Mouse (Mus musculus) stomach, embryonic 16.5 days (tissue): Measurements from ENCODE around the gene Ccdc74a. TPM values are rescaled to one million over a fixed set of nuclear protein-coding genes. Genes with fewer than 3 reads are reported as not detected.
A peak's percentile ranks its signal among the peaks of the same experiment; 100 is the strongest.

Source experiments
- ATAC-seq: fragments of 200-750 bp; cut with Nextera tagmentation; 2 replicates; pipeline ENCODE4 v1.8.0; 2017; ENCODE audit warnings: moderate number of reproducible peaks, moderate TSS enrichment; ENCODE audit not compliant: insufficient read depth, low FRiP score
- H3K27ac ChIP-seq: fragments of 300-500 bp; sonication (generic); 2 replicates; pipeline ENCODE4 v1.5.1; 2014; ENCODE audit warnings: low read length
- H3K27me3 ChIP-seq: fragments of 300-500 bp; sonication (generic); 2 replicates; pipeline ENCODE4 v1.6.1; 2014; ENCODE audit warnings: low read length, control low read depth, mixed read lengths; ENCODE audit not compliant: control insufficient read depth, insufficient read depth
- H3K36me3 ChIP-seq: fragments of 300-500 bp; sonication (generic); 2 replicates; pipeline ENCODE4 v1.6.1; 2014; ENCODE audit warnings: low read length; ENCODE audit not compliant: control insufficient read depth, insufficient read depth
- H3K4me1 ChIP-seq: fragments of 300-500 bp; sonication (generic); 2 replicates; pipeline ENCODE4 v1.6.1; 2014; ENCODE audit warnings: low read length, control low read depth, mixed read lengths; ENCODE audit not compliant: control insufficient read depth, insufficient read depth
- H3K4me2 ChIP-seq: fragments of 300-500 bp; sonication (generic); 2 replicates; pipeline ENCODE4 v1.6.1; 2014; ENCODE audit warnings: low read depth, low read length, mixed read lengths
- H3K4me3 ChIP-seq: fragments of 300-500 bp; sonication (generic); replicated peaks from 2 replicates; pipeline ENCODE4 v1.5.1; 2014; ENCODE audit warnings: mild to moderate bottlenecking, low read length
- H3K9ac ChIP-seq: fragments of 300-500 bp; sonication (generic); 2 replicates; pipeline ENCODE4 v1.6.1; 2014; ENCODE audit warnings: low read length
- H3K9me3 ChIP-seq: fragments of 300-500 bp; sonication (generic); replicated peaks from 2 replicates; pipeline ENCODE4 v1.6.1; 2016; ENCODE audit warnings: low read length, control low read depth; ENCODE audit not compliant: control insufficient read depth
- WGBS: fragments of 180-500 bp; shearing (Covaris S2); extraction: QIAGEN DNeasy Blood & Tissue Kit; methylation state at CpG from one replicate; pipeline ENCODE4 v1.1.7; 2014; 5-methylcytosine and 5-hydroxymethylcytosine counted together
- polyA plus RNA-seq: library from polyadenylated mRNA; unstranded; fragments of >200 nt; fragmentation: Nextera tagmentation; extraction: Ambion mirVana; gene quantifications from 2 replicates; pipeline ENCODE4 v1.2.1, GENCODE M21; 2015

Ccdc74a gene
- polyA plus RNA-seq, 1 experiment from 2014 or later, result 4.7 TPM

DNA sequence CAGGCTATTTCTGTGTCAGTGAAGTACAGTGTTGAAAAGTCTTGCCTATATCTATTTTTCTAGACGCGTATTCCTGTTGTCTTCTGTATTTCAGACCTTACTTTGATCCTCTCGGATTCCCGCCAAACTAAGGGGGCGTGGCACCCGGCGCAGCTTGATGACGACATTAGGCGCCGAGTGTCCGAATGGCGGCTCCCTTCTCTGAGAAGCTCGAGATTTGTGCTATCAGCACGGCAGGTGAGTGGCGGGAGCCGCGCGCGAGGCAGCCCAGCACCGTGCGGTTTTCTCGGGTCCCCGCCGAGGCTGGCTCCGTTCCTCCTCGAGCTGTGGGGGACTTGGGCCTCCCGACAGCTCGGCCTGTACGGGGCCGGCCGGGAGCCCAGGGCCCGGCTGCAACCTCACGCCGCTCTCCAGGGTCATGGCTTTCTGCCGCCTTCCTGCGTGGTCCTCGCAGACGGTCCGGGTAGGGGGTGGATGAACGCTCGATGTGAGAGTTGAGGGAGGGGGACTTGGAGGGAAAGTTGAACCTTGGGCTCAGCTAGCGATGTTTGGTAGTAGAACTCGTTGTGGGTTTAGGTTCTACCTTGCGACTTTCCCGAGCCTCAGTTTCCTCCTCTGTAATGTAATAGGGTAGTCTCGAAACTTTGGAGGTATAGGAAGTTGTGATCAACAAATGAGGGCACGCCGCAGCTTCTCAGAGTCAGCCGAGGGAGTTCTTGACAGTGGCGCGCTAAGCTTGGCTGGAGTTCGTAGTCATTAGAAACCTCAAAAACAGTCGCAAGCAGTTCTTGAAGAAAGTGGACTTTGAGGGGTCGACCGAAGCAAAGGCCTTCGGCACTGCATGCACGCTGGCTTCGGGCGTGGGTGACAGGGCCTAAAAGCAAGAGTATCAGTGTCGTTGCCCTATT lies 26.8 kb upstream of the Ccdc74a start, which contains the start of gene Smpd4:
TSS of gene Smpd4 (plus strand) at position 157 of the 908 bp plus-strand sequence.
- WGBS, result 2% methylated on average over 60 of the region's 60 CpGs
- Histone ChIP-seq H3K9me3 (no peaks in the 10 kb centered on the region), H3K9ac (peak within 1 kb of the TSS; percentile 93), H3K27ac (peak within 1 kb of the TSS; percentile 23; the same call in 1 of the 2 replicates), H3K27me3 (no peaks in the 10 kb centered on the region), H3K36me3 (0 out of 2 replicates have a peak, but pooled peaks cover 2% of the 10 kb centered on the region), H3K4me1 (peaks cover 11% of the 10 kb centered on the region), H3K4me3 (peak within 1 kb of the TSS; percentile 97), H3K4me2 (peak within 1 kb of the TSS; percentile 68)
- peak; percentile 75 for ATAC-seq

DNA sequence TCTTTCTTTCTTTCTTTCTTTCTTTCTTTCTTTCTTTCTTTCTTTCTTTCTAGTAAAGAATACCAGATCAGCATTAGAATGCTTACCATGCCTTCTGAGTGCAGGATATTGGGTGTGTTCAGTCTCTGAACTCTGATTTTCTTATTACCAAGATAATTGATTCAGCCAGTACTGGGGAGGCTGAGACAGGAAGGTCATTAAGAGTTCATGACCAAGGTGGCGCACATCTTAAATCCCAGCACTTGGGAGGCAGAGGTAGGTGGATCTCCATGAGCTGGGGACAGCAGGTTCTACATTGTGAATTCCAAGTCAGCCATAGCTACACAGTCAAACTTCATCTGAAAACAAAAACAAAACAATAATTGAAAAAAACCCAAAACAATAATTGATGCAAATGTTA lies 24.3 kb upstream of the Ccdc74a start:
- H3K4me3 ChIP-seq, result no peak overlapping the region
- ATAC-seq, result no peak
- H3K27ac ChIP-seq, result no peak overlapping the region
- no peak overlapping the region for H3K9ac ChIP-seq
- H3K4me1 ChIP-seq, result peaks cover 11% of the 10 kb centered on the region
- H3K4me2 ChIP-seq, result no peak overlapping the region
- no peaks in the 10 kb centered on the region for H3K9me3 ChIP-seq
- WGBS, result 91% methylated on average over 1 of the region's 1 CpGs
- H3K27me3 ChIP-seq, result no peaks in the 10 kb centered on the region
- H3K36me3 ChIP-seq, result peaks cover 2% of the 10 kb centered on the region

DNA sequence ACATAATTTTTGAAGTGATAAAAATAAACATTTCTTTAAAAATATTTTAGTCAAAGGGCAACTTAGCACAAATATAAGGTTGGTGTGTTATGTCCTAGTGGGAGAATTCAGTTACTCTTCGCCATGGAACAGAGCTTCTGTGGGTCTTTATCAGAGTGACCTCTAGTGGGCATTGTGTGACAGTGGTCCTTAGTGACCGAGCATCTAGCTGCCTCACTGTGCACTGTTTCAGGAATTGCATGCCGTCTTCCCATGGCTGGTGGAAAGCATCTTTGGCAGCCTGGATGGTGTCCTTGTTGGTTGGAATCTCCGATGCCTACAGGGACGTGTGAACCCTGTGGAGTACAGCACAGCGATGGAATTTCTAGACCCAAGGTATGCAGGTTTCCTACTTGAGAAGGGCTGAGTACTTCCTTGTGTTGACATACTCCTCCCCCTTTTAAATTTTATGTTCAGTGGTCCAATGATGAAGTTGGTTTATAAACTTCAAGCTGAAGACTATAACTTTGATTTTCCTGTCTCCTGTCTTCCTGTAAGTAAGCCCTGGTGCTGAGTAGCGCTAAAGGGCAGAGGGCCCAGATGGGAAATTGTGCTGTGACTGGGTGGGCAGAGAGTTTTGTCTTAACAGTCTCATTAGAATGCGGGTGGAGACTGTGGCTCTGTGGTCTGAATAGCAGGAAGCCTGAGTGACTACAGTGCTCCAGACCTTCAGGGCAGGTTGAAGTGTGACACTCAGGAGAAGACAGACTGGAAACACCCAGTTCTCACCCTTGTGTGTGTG lies 20.6 kb upstream of the Ccdc74a start:
- Histone ChIP-seq H3K36me3 (peaks cover 2% of the 10 kb centered on the region), H3K4me2 (no peak overlapping the region), H3K9ac (no peak overlapping the region), H3K9me3 (no peaks in the 10 kb centered on the region), H3K4me1 (no peaks in the 10 kb centered on the region; the same call in 1 of the 2 replicates), H3K4me3 (no peak overlapping the region), H3K27me3 (no peaks in the 10 kb centered on the region), H3K27ac (no peak overlapping the region)
- 67% methylated on average over 8 of the region's 8 CpGs for WGBS
- 0 out of 2 replicates have a peak, but pooled peaks have one; percentile 44 for ATAC-seq

DNA sequence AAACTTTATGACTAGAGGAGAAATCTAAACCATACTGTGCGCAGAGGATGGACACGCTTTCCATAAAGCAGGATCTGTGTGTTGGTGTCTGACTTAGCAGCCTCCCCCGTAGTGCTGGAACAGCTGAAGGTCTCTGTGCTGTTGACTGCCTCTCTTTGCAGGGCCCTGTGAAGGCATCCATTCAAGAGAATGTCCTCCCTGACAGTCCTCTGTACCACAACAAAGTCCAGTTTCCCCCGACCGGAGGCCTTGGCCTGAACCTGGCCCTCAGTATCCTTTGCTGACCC lies 20.1 kb upstream of the Ccdc74a start:
- ATAC-seq, result no peak
- Histone ChIP-seq H3K4me3 (no peak overlapping the region), H3K9ac (no peak overlapping the region), H3K9me3 (no peaks in the 10 kb centered on the region), H3K4me2 (no peak overlapping the region), H3K27ac (no peak overlapping the region), H3K36me3 (peaks cover 4% of the 10 kb centered on the region), H3K4me1 (no peaks in the 10 kb centered on the region), H3K27me3 (no peaks in the 10 kb centered on the region)
- WGBS, result 94% methylated on average over 5 of the region's 5 CpGs

DNA sequence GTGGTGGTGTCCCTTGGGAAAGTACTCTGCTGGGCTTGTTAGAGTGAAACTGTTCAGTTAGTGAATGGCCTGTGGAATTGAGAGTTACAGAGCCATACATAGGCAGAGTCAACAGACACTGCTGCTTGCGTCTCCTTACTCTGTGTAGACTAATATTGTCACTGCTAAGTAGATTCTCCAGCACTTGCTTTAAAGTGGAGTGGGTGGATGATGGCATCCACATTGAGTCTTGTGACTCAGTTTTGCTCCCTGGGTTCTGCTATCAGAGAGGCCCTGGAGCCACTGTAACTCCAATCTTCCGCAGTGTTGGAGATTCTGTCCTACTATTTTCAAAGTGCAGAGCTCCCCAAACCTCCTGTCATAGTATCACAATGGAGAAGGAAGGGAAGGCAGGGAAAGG lies 13.7 kb upstream of the Ccdc74a start:
- no peak overlapping the region for H3K4me2 ChIP-seq
- no peak overlapping the region for H3K4me3 ChIP-seq
- no peaks in the 10 kb centered on the region for H3K4me1 ChIP-seq
- no peaks in the 10 kb centered on the region for H3K27me3 ChIP-seq
- no peak overlapping the region for H3K27ac ChIP-seq
- peaks cover 8% of the 10 kb centered on the region; the same call in 1 of the 2 replicates for H3K36me3 ChIP-seq
- 92% methylated on average over 2 of the region's 2 CpGs for WGBS
- no peak overlapping the region for H3K9ac ChIP-seq
- no peak for ATAC-seq
- no peaks in the 10 kb centered on the region for H3K9me3 ChIP-seq

DNA sequence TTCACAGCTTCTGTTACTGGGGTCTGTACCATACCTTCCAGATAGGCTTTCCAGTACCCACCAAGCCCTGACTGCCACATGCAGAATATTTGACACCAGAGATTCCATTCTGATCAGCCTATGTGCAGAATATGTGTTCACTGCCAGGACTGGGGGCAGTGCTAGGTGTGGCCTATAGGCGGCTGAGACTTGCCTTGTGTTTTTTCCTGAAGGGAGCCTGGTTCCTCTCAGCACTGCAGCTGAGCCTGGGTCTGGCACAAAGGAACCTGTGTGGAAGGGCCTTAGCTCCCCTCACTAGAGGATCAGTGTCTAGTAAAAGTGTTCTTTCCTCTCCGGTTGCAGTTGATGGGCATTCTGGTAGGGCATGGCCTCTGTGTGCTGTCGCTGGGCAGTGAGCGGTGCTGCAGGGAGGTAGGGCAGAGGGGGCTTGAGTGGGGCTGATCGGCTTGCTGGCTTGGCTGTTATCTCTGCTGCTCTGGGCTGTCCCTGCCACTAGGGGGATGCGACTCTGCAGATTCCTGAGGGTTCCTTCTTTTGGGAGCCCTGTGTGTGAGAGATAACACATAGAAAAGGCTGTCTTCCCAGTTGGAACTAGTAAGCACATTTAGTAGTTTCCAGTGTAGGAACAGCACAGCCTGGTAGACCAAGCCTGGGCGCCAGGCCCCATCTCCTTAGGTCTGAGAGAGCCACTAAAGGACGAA lies 12.6 kb upstream of the Ccdc74a start:
- H3K4me1 ChIP-seq, result no peaks in the 10 kb centered on the region
- WGBS, result 74% methylated on average over 8 of the region's 8 CpGs
- no peaks in the 10 kb centered on the region for H3K9me3 ChIP-seq
- no peaks in the 10 kb centered on the region for H3K27me3 ChIP-seq
- peaks cover 11% of the 10 kb centered on the region; the same call in 1 of the 2 replicates for H3K36me3 ChIP-seq
- H3K4me3 ChIP-seq, result no peak overlapping the region
- no peak overlapping the region for H3K27ac ChIP-seq
- H3K4me2 ChIP-seq, result no peak overlapping the region
- no peak overlapping the region for H3K9ac ChIP-seq
- ATAC-seq, result no peak

DNA sequence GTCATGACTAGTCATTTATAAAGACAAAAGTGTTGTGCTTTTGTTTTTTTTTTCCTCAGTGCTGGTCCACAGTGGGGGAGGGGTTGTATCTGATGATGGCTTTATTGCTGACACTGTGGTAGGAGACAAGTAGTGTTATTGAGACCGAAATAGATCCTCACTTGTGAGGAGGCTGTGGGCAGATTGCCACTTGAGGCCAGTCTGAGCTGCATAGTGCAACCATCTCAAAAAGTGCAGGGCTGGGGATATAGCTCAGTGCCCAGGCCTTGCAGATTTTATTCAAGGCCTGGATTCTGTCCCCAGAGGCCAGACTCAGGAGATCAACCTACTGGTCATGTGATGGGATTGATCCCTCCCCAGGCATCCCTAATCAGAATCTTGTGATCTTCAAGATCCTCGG lies 9.4 kb upstream of the Ccdc74a start:
- no peak overlapping the region for H3K9ac ChIP-seq
- H3K27me3 ChIP-seq, result no peaks in the 10 kb centered on the region
- no peak overlapping the region for H3K27ac ChIP-seq
- peaks cover 27% of the 10 kb centered on the region for H3K36me3 ChIP-seq
- H3K9me3 ChIP-seq, result no peaks in the 10 kb centered on the region
- ATAC-seq, result no peak
- H3K4me2 ChIP-seq, result no peak overlapping the region
- 81% methylated on average over 2 of the region's 2 CpGs for whole genome bisulfite sequencing
- no peak overlapping the region for H3K4me3 ChIP-seq
- no peaks in the 10 kb centered on the region for H3K4me1 ChIP-seq

DNA sequence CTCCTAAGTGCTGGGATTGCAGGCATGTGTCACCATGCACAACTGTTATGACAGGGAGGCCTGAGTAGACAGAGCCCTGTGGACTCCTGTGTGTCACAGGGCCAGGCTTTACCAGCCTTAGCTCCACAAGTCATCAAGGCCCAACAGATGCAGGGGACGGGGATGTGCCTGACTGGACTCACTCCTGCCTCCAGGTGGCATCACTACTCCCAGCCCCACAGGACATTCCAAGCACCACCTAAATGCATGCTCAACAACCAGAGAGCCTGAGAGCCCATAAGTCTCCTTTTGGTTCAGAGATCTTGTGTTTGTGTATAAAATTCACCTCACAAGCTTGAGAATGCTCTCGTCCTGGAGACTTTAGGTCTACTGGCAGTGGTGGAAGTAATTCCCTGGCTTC lies 8.7 kb upstream of the Ccdc74a start:
- no peak overlapping the region for H3K4me3 ChIP-seq
- H3K4me1 ChIP-seq, result no peaks in the 10 kb centered on the region
- H3K36me3 ChIP-seq, result peaks cover 28% of the 10 kb centered on the region
- H3K9me3 ChIP-seq, result no peaks in the 10 kb centered on the region
- WGBS, result 73% methylated on average over 2 of the region's 2 CpGs
- no peak for ATAC-seq
- H3K27me3 ChIP-seq, result no peaks in the 10 kb centered on the region
- H3K4me2 ChIP-seq, result no peak overlapping the region
- no peak overlapping the region for H3K27ac ChIP-seq
- no peak overlapping the region for H3K9ac ChIP-seq
